Mouse (Mus musculus): Measurements from ENCODE around the gene Cpa4.

Gene Cpa4

DNA sequence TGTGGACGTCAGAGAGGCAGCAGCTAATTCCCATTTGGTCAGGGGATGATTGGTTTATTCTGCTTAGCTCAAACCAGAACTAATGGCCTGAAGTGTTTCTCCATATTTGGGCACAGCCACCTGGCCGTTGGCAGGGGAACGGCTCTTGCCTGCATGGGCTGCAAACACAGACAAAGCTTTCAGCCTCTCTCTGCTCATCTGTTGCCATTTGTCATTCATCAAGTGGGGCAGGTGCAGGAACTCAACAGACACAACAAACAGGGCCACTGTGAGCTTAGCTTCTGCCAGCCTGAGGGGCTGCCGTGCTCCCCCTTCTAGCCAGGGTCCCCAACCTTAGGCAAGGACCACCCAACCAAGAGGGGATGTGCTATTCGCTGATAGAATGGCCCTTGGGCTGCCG lies 60.0 kb downstream of the Cpa4 start:
- DNase-seq (ENCODE audit: low spot score), result peak; percentile 91

DNA sequence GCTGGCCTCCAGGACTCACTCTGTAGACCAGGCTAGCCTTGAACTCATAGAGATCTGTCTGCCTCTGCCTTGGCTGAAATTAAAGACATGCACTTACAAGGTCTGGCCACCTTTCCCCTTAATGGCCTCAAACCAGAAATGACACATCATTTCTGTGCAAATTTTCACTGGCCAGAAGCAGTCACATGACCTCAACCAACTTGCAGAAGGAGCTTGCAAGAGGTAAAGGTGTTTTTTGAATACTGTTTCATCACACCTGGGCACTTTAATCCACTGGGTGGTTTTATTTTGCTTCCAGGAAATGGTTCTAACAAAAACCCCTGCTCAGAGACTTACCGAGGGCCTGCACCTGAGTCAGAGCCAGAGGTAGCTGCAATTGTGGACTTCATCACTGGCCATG lies 61.8 kb downstream of the Cpa4 start:
- no peak for DNase-seq (ENCODE audit: low spot score)

DNA sequence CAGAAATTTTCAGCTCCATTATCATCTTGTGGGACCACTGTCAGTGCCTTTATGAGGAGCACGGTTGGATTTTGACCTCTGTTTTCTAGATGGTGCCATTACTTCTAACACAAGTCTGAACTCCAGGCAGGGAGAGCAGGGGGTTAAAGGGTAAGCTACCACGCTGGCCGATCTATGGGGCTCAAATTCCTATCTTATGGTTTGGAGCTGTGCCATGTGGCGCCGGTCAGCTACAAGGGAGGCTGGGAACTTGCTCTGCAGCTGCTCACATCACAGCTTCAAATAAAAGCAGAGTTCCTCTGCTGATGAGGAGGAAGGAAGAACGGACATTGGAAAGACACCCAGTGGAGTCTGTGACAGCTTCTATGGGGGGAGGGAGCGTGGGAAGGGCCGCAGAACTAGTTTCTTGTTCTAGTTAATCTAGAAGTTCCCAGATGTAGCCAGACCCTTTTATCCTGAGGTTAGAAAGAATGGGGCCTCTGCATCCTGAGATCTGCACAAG lies 67.2 kb downstream of the Cpa4 start:
- no peak for DNase-seq (ENCODE audit: low spot score)

DNA sequence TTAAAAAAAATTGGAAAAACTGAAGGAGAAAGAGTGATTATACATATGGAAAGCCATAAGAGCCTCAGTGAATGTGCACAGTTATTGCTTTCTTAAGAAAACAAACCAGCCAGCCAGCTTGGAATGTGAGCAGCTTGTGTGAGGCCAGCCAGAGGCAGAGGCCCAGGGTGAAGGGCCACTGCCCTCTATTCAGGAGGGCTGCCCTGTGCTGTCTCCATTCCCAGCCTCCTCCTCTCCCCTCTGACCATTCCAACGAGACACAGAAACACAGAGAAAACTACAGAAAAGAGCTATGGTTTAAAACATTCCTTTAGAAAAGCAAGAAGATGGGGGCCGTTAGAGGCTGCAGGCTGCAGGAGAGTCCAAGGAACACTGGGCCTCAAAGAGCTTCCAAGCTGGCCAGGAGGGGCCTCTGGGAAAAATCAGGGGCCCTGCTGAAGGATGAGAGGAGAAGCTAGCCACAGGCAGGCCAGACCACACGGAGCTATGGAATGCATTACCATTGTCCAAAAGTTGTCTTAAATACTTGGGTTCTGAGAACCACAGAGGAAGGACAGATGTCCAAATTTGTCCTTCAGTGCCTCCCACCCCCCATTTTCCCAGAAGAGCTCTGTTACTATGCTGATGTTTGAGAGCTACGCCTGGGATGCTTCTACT lies 68.1 kb downstream of the Cpa4 start:
- no peak for DNase-seq (ENCODE audit: low spot score)

DNA sequence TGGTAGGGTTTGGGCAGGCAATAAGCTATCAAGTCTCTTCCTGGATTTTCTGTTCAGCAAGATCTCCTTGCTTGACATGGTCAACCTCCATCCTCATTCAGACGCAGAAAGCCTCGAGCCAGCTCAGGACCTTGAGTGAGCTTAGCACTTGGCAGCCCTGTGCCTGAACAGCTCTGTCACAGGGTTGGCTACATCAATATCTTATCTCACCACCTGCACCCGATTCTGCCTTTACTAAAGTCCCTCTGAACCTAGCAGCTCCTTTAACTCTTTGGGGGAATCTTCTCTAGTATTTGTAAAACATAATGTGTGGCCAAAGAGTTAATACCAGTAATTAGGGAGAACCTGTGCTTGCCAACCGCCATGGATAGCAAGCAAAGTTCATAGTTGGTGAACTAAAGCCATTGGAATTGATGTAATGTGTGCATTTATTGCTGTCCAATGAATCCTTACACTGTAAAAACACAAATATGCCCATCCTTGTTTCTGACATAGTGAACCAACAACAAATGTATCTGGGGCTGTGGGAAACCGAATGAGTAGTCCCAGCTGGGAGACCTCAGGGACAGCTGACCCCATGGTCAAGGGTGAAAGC lies 70.6 kb downstream of the Cpa4 start, which contains the start of gene Cpa1:
Cpa1 (plus strand) TSS at position 545 of the 595 bp plus-strand sequence.
- no peak for DNase-seq (ENCODE audit: low spot score)

Measured in MN1 (cell line).